Mouse (Mus musculus) MEL (cell line): ENCODE measurements around the gene Mfap1a. TPM values are rescaled to one million over a fixed set of nuclear protein-coding genes. Genes with fewer than 3 reads are reported as not detected.
"Not testable (repeated sequence)": the region's sequence is repeated elsewhere in the genome, so short reads cannot be mapped to it uniquely, and the experiment has no call there.

Source experiments
- DNase-seq: peaks from one replicate; pipeline ENCODE4 v3.0.0; 2011; ENCODE audit warnings: low read depth, low spot score
- H3K27ac ChIP-seq: 2 replicates; pipeline ENCODE4 v1.5.1; 2012; ENCODE audit warnings: low read depth, mild to moderate bottlenecking, control low read depth, low read length, moderate library complexity; ENCODE audit not compliant: control insufficient read depth
- H3K27me3 ChIP-seq, 2 experiments: fragments of 150-350 bp in 1 of 2; sonication (generic) in 1 of 2; 2 replicates each; pipeline ENCODE4 v1.6.1; 2012; ENCODE audit warnings: low read length in 2 of 2, mild to moderate bottlenecking in 2 of 2, improper control_type of control experiment in 1 of 2, moderate library complexity in 1 of 2; ENCODE audit not compliant: insufficient read depth in 2 of 2, control insufficient read depth in 1 of 2
- H3K36me3 ChIP-seq, 2 experiments: 2 replicates each; pipeline ENCODE4 v1.6.1; 2012 to 2014; ENCODE audit warnings: low read length in 2 of 2, improper control_type of control experiment in 1 of 2, inconsistent platforms in 1 of 2, mild to moderate bottlenecking in 1 of 2; ENCODE audit not compliant: insufficient read depth in 2 of 2, control insufficient read depth in 1 of 2
- H3K4me1 ChIP-seq, 2 experiments: fragments of 150-350 bp in 1 of 2; sonication (generic) in 1 of 2; 2 replicates each; pipeline ENCODE4 v1.6.1; 2012; ENCODE audit warnings: low read length in 2 of 2, improper control_type of control experiment in 1 of 2, mild to moderate bottlenecking in 1 of 2; ENCODE audit not compliant: insufficient read depth in 2 of 2, control insufficient read depth in 1 of 2
- H3K4me3 ChIP-seq, 2 experiments: fragments of 150-350 bp in 1 of 2; sonication (generic) in 1 of 2; 2 replicates each; pipeline ENCODE4 v1.5.1; 2012; ENCODE audit warnings: low read depth in 2 of 2, low read length in 2 of 2, mild to moderate bottlenecking in 2 of 2, moderate library complexity in 2 of 2, control low read depth in 1 of 2, improper control_type of control experiment in 1 of 2; ENCODE audit not compliant: control insufficient read depth in 1 of 2, insufficient read depth in 1 of 2
- H3K79me2 ChIP-seq: 2 replicates; pipeline ENCODE4 v1.6.1; 2012; ENCODE audit warnings: mild to moderate bottlenecking, low read length, moderate library complexity; ENCODE audit not compliant: control insufficient read depth, poor library complexity, insufficient read depth
- H3K9ac ChIP-seq: 2 replicates; pipeline ENCODE4 v1.6.1; 2012; ENCODE audit warnings: low read depth, mild to moderate bottlenecking, control low read depth, low read length, moderate library complexity; ENCODE audit not compliant: control insufficient read depth, poor library complexity, severe bottlenecking
- H3K9me3 ChIP-seq: fragments of 150-350 bp; sonication (generic); replicated peaks from 2 replicates; pipeline ENCODE4 v1.6.1; 2012; ENCODE audit warnings: mild to moderate bottlenecking, low read length, improper control_type of control experiment, moderate library complexity; ENCODE audit not compliant: insufficient read depth
- CTCF ChIP-seq, 3 experiments: IDR thresholded peaks in 2 of 3; conservative IDR thresholded peaks in 1 of 3; 2 replicates each; pipeline ENCODE4 v1.5.1; 2011 to 2012; ENCODE audit warnings: low read length in 3 of 3, low read depth in 2 of 3, mild to moderate bottlenecking in 2 of 3, improper control_type of control experiment in 1 of 3, inconsistent platforms in 1 of 3, mixed read lengths in 1 of 3, moderate library complexity in 1 of 3; ENCODE audit not compliant: control insufficient read depth in 1 of 3, insufficient read depth in 1 of 3, poor library complexity in 1 of 3, severe bottlenecking in 1 of 3
- ELF1 ChIP-seq: IDR thresholded peaks from 2 replicates; pipeline ENCODE4 v1.6.1; 2014; ENCODE audit warnings: low read depth, mild to moderate bottlenecking, inconsistent platforms, low read length, improper control_type of control experiment, moderate library complexity
- ETS1 ChIP-seq: IDR thresholded peaks from 2 replicates; pipeline ENCODE4 v1.6.1; 2012; ENCODE audit warnings: low read depth, mild to moderate bottlenecking, inconsistent platforms, low read length, improper control_type of control experiment, moderate library complexity
- HCFC1 ChIP-seq: IDR thresholded peaks from 2 replicates; pipeline ENCODE4 v1.6.1; 2012; ENCODE audit warnings: low read depth, mild to moderate bottlenecking, inconsistent platforms, low read length, improper control_type of control experiment, moderate library complexity
- KAT2A ChIP-seq: conservative IDR thresholded peaks from 2 replicates; pipeline ENCODE4 v1.6.1; 2012; ENCODE audit warnings: low read depth, low read length, improper control_type of control experiment, inconsistent platforms
- MAX ChIP-seq: IDR thresholded peaks from 2 replicates; pipeline ENCODE4 v1.6.1; 2011; ENCODE audit warnings: low read length, improper control_type of control experiment
- MAZ ChIP-seq: IDR thresholded peaks from 2 replicates; pipeline ENCODE4 v1.6.1; 2012; ENCODE audit warnings: low read depth, mild to moderate bottlenecking, inconsistent platforms, low read length, improper control_type of control experiment
- MXI1 ChIP-seq: IDR thresholded peaks from 2 replicates; pipeline ENCODE4 v1.6.1; 2011; ENCODE audit warnings: mild to moderate bottlenecking, low read depth, low read length, improper control_type of control experiment
- NELFE ChIP-seq: IDR thresholded peaks from 2 replicates; pipeline ENCODE4 v1.6.1; 2011; ENCODE audit warnings: low read depth, low read length, improper control_type of control experiment
- NRF1 ChIP-seq: IDR thresholded peaks from 2 replicates; pipeline ENCODE4 v1.6.1; 2014; ENCODE audit warnings: low read depth, mild to moderate bottlenecking, inconsistent platforms, low read length, improper control_type of control experiment, moderate library complexity; ENCODE audit not compliant: poor library complexity, insufficient read depth, severe bottlenecking
- POLR2A ChIP-seq, 2 experiments: IDR thresholded peaks; 2 replicates each; pipeline ENCODE4 v1.6.1; 2011 to 2012; ENCODE audit warnings: low read length in 2 of 2, mild to moderate bottlenecking in 2 of 2, control low read depth in 1 of 2, improper control_type of control experiment in 1 of 2, low read depth in 1 of 2, moderate library complexity in 1 of 2; ENCODE audit not compliant: control insufficient read depth in 1 of 2, insufficient read depth in 1 of 2, poor library complexity in 1 of 2
- POLR2AphosphoS2 ChIP-seq: IDR thresholded peaks from 2 replicates; pipeline ENCODE4 v1.6.1; 2011; ENCODE audit warnings: low read length, improper control_type of control experiment
- SIN3A ChIP-seq: IDR thresholded peaks from 2 replicates; pipeline ENCODE4 v1.6.1; 2012; ENCODE audit warnings: low read length, improper control_type of control experiment, inconsistent platforms
- TBP ChIP-seq: IDR thresholded peaks from 2 replicates; pipeline ENCODE4 v1.8.0; 2011; ENCODE audit warnings: low read depth, low read length, improper control_type of control experiment
- TCF12 ChIP-seq: IDR thresholded peaks from 2 replicates; pipeline ENCODE4 v1.6.1; 2014; ENCODE audit warnings: low read depth, mild to moderate bottlenecking, inconsistent platforms, low read length, improper control_type of control experiment, moderate library complexity
- ZMIZ1 ChIP-seq: IDR thresholded peaks from 2 replicates; pipeline ENCODE4 v1.6.1; 2012; ENCODE audit warnings: low read depth, mild to moderate bottlenecking, inconsistent platforms, low read length, improper control_type of control experiment, moderate library complexity
- polyA plus RNA-seq, 2 experiments: library from polyadenylated mRNA; stranded (reverse) in 1 of 2; unstranded in 1 of 2; fragments of >175 nt in 1 of 2; fragments of >200 nt in 1 of 2; gene quantifications; 2 replicates each; pipeline versions ENCODE4 v1.2.1 to v1.2.4; 2012; ENCODE audit warnings: low replicate concordance in 2 of 2, low read depth in 1 of 2; ENCODE audit not compliant: insufficient read length in 2 of 2, insufficient read depth in 1 of 2, missing spikeins in 1 of 2
- total RNA-seq: library from RNA; depleted of rRNA; stranded (reverse); fragments of 300-350 nt; gene quantifications from 2 replicates; pipeline ENCODE4 v1.2.3, GENCODE M21; 2012

Gene Mfap1a
- total and polyA plus RNA-seq, 3 experiments: 23.8 to 29.3 TPM; not detected in 1

- peak; percentile 96 for DNase-seq
- peak within 1 kb of the TSS; percentile 95 for H3K27ac ChIP-seq
- peak; percentile 63 for TF ChIP-seq NRF1
- peak; percentile 70; the same call in 1 of the 2 replicates for TF ChIP-seq TBP
- peak; percentile 49 to 68; a peak in 3 of 4 replicates for TF ChIP-seq POLR2A (IDR thresholded peaks at IDR 0.05; ENCODE audit: control insufficient read depth in 1 of 2, insufficient read depth in 1 of 2, low read depth in 1 of 2, low read length in 2 of 2, poor library complexity in 1 of 2)
- peak; percentile 29; the same call in 1 of the 2 replicates for TF ChIP-seq MAX
- peak; percentile 81 for TF ChIP-seq ZMIZ1
- peak; percentile 74 for TF ChIP-seq MXI1
- peak; percentile 55 for TF ChIP-seq TCF12
- TF ChIP-seq KAT2A: peak; percentile 71
- 0 out of 2 replicates have a peak, but pooled peaks have one; percentile 45 for TF ChIP-seq MAZ
- TF ChIP-seq POLR2AphosphoS2: peak; percentile 61; the same call in 1 of the 2 replicates
- peak; percentile 49; the same call in 1 of the 2 replicates for TF ChIP-seq ETS1
- peak; percentile 97 for TF ChIP-seq SIN3A
- peak; percentile 83 for TF ChIP-seq ELF1
- TF ChIP-seq NELFE: peak; percentile 72
- peak; percentile 87 for TF ChIP-seq HCFC1
Observed at GRCm38 (mm10) chr2:121473301-121474179, 32.9 kb downstream of the Mfap1a start, which contains the start of gene Mfap1b. TSS of gene Mfap1b (minus strand) at chr2:121474067.

GRCm38 (mm10) chr2:121472783-121473182 is 33.7 kb downstream of the Mfap1a start:
- H3K79me2 ChIP-seq: not testable (repeated sequence)
- peak in 2 of 3 experiments; percentile 1 to 5; a peak in 1 of 6 replicates for TF ChIP-seq CTCF (IDR thresholded peaks at IDR 0.05 in 2 of 3, conservative IDR thresholded peaks at IDR 0.05 in 1 of 3; ENCODE audit: control insufficient read depth in 1 of 3, insufficient read depth in 1 of 3, low read depth in 2 of 3, low read length in 3 of 3, poor library complexity in 1 of 3, severe bottlenecking in 1 of 3)
- TF ChIP-seq, all 39 proteins: peak for 1; not testable (repeated sequence) for 38
- not testable (repeated sequence) for H3K9ac ChIP-seq, H3K4me3 ChIP-seq, H3K27me3 ChIP-seq, DNase-seq, H3K9me3 ChIP-seq, H3K4me1 ChIP-seq, H3K36me3 ChIP-seq, H3K27ac ChIP-seq

More at GRCm38 (mm10) chr2:121473301-121474179, 32.9 kb downstream of the Mfap1a start, which contains the start of gene Mfap1b:
- not testable (repeated sequence) for H3K36me3 ChIP-seq, H3K9me3 ChIP-seq, H3K27me3 ChIP-seq, H3K79me2 ChIP-seq, H3K4me1 ChIP-seq
- H3K4me3 ChIP-seq: peak within 1 kb of the TSS; percentile 72 to 90
- peak within 1 kb of the TSS; percentile 91 for H3K9ac ChIP-seq

- not testable (repeated sequence) for H3K4me3 ChIP-seq, H3K27ac ChIP-seq, DNase-seq, H3K4me1 ChIP-seq, H3K79me2 ChIP-seq, H3K9ac ChIP-seq, H3K36me3 ChIP-seq, H3K9me3 ChIP-seq, H3K27me3 ChIP-seq
Observed at GRCm38 (mm10) chr2:121468982-121469381, 37.5 kb downstream of the Mfap1a start.
